Mouse (Mus musculus) hindbrain, embryonic 16.5 days (tissue): ENCODE results near the gene Usp50. TPM values are rescaled to one million over a fixed set of nuclear protein-coding genes. Genes with fewer than 3 reads are reported as not detected.

Source experiments
- ATAC-seq: fragments of 200-750 bp; cut with Nextera tagmentation; 2 replicates; pipeline ENCODE4 v1.8.0; 2017; ENCODE audit warnings: moderate TSS enrichment, moderate library complexity
- H3K27ac ChIP-seq: fragments of 300-500 bp; sonication (generic); 2 replicates; pipeline ENCODE4 v1.5.1; 2014; ENCODE audit warnings: low read depth, mild to moderate bottlenecking, control low read depth, low read length, moderate library complexity
- H3K27me3 ChIP-seq: fragments of 300-500 bp; sonication (generic); replicated peaks from 2 replicates; pipeline ENCODE4 v1.6.1; 2014; ENCODE audit warnings: low read length; ENCODE audit not compliant: control insufficient read depth, insufficient read depth
- H3K36me3 ChIP-seq: fragments of 300-500 bp; sonication (generic); 2 replicates; pipeline ENCODE4 v1.6.1; 2014; ENCODE audit warnings: mild to moderate bottlenecking, low read length, moderate library complexity, mixed read lengths; ENCODE audit not compliant: control insufficient read depth, insufficient read depth
- H3K4me1 ChIP-seq: fragments of 300-500 bp; sonication (generic); 2 replicates; pipeline ENCODE4 v1.6.1; 2014; ENCODE audit warnings: low read depth, low read length; ENCODE audit not compliant: control insufficient read depth, insufficient read depth
- H3K4me2 ChIP-seq: fragments of 300-500 bp; sonication (generic); 2 replicates; pipeline ENCODE4 v1.6.1; 2014; ENCODE audit warnings: mild to moderate bottlenecking, low read length, control low read depth, moderate library complexity
- H3K4me3 ChIP-seq: fragments of 300-500 bp; sonication (generic); 2 replicates; pipeline ENCODE4 v1.5.1; 2014; ENCODE audit warnings: mild to moderate bottlenecking, low read length, control low read depth, moderate library complexity
- H3K9ac ChIP-seq: fragments of 300-500 bp; sonication (generic); 2 replicates; pipeline ENCODE4 v1.6.1; 2014; ENCODE audit warnings: low read depth, mild to moderate bottlenecking, control low read depth, low read length, moderate library complexity
- H3K9me3 ChIP-seq: fragments of 300-500 bp; sonication (generic); 2 replicates; pipeline ENCODE4 v1.6.1; 2014; ENCODE audit warnings: mild to moderate bottlenecking, low read length, moderate library complexity; ENCODE audit not compliant: control insufficient read depth
- WGBS: fragments of 180-500 bp; shearing (Covaris S2); extraction: QIAGEN DNeasy Blood & Tissue Kit; methylation state at CpG from one replicate; pipeline ENCODE4 v1.1.7; 2014; 5-methylcytosine and 5-hydroxymethylcytosine counted together
- polyA plus RNA-seq: library from polyadenylated mRNA; unstranded; fragments of >200 nt; fragmentation: Nextera tagmentation; extraction: Ambion mirVana; gene quantifications from 2 replicates; pipeline ENCODE4 v1.2.1, GENCODE M21; 2015

The Usp50 gene
- polyA plus RNA-seq, 1 experiment from 2014 or later: 1.8 TPM

DNA sequence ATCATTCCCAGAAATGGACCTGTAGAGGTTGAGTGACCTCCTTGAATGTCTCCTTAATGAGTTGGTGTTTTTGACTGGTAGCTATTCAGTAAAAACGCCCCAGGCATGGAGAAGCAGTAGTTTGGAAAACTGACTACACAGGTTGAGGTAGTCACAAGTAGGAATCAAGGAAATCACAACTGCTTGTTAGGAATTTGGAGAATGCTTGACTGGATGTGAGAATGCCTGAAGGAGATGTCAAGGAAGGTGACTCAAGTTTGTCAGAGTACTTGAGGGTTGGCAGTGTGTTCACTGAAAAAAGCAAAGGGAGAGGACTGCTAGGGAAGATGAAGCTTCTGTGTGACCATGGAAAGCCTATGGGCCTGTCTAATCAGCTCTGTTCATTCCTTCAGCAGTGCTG lies 105.9 kb downstream of the Usp50 start:
- H3K27me3 ChIP-seq: no peaks in the 10 kb centered on the region
- no peak overlapping the region for H3K27ac ChIP-seq
- H3K4me1 ChIP-seq: peaks cover 24% of the 10 kb centered on the region
- WGBS: 100% methylated on average over 1 of the region's 1 CpGs
- no peaks in the 10 kb centered on the region for H3K36me3 ChIP-seq
- H3K9ac ChIP-seq: no peak overlapping the region
- H3K9me3 ChIP-seq: no peaks in the 10 kb centered on the region
- H3K4me3 ChIP-seq: no peak overlapping the region
- ATAC-seq: no peak
- H3K4me2 ChIP-seq: no peak overlapping the region

- no peak for ATAC-seq
- Histone ChIP-seq H3K4me3 (peak within 1 kb of the TSS; percentile 87), H3K36me3 (no peaks in the 10 kb centered on the region), H3K9ac (peak within 1 kb of the TSS; percentile 84), H3K27ac (peak within 1 kb of the TSS; percentile 97), H3K9me3 (no peaks in the 10 kb centered on the region), H3K4me1 (peaks cover 30% of the 10 kb centered on the region), H3K4me2 (peak within 1 kb of the TSS; percentile 81), H3K27me3 (no peaks in the 10 kb centered on the region)
- WGBS: 25% methylated on average over 12 of the region's 12 CpGs
Measured at GRCm38 (mm10) chr2:126676122-126676515, 107.2 kb downstream of the Usp50 start, which contains the start of gene Gabpb1. Gene Gabpb1 (minus strand): TSS chr2:126676337.

GRCm38 (mm10) chr2:126675169-126676121 lies 107.8 kb downstream of the Usp50 start:
- peak; percentile 94 for ATAC-seq
- H3K36me3 ChIP-seq: no peaks in the 10 kb centered on the region
- H3K27me3 ChIP-seq: no peaks in the 10 kb centered on the region
- no peaks in the 10 kb centered on the region for H3K9me3 ChIP-seq
- peak overlapping the region; percentile 81 for H3K4me2 ChIP-seq
- H3K27ac ChIP-seq: peak overlapping the region; percentile 97
- peak overlapping the region; percentile 87 for H3K4me3 ChIP-seq
- under 1% methylated on average over 76 of the region's 99 CpGs for WGBS
- H3K9ac ChIP-seq: peak overlapping the region; percentile 84
- peaks cover 30% of the 10 kb centered on the region for H3K4me1 ChIP-seq

DNA sequence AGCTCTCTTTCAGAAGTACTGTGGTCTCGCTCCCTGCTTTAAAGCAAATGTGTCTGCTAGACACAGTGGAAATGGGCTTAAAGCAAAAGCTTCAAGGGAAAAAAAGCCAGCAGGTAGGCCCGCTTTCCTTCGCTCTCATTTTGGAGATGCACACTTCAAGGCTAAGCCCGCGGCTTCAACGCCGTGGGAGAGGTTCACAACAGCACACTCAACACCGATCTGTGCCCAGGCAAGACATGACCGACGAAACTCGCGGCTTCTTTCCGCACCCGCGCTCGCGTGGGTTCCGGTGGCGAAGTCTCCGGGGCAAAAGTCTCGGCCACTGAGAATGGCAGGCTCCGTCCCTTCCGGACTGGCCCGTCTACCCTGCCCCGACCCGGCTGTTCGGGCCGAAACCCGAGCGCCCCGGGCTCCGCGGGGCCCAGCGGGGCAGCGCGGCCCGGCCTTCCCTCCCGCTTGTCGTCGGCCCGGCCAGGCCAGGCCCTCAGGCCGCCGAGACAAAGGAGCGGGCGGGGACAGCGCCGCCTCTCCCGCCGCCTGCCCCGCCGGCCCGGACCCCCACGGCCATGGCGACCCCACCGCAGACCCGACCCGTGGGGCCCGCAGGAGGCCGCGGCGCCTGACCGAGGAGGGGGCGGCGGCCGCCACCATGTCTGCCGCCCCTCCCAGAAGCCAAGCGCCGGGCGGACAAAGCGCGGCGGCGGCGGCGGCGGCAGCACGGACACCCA lies 108.7 kb downstream of the Usp50 start:
- peaks cover 30% of the 10 kb centered on the region for H3K4me1 ChIP-seq
- H3K4me2 ChIP-seq: peak overlapping the region; percentile 81
- WGBS: under 1% methylated on average over 66 of the region's 77 CpGs
- no peaks in the 10 kb centered on the region for H3K9me3 ChIP-seq
- H3K4me3 ChIP-seq: peak overlapping the region; percentile 87
- no peaks in the 10 kb centered on the region for H3K36me3 ChIP-seq
- peak overlapping the region; percentile 84 for H3K9ac ChIP-seq
- ATAC-seq: peak; percentile 74
- H3K27me3 ChIP-seq: no peaks in the 10 kb centered on the region
- peak overlapping the region; percentile 97 for H3K27ac ChIP-seq

GRCm38 (mm10) chr2:126673317-126674242 lies 109.7 kb downstream of the Usp50 start:
- Histone ChIP-seq H3K4me2 (peak overlapping the region; percentile 81), H3K36me3 (no peaks in the 10 kb centered on the region), H3K27ac (no peak overlapping the region), H3K9me3 (no peaks in the 10 kb centered on the region), H3K27me3 (no peaks in the 10 kb centered on the region), H3K9ac (peak overlapping the region; percentile 84), H3K4me3 (peak overlapping the region; percentile 87), H3K4me1 (peaks cover 30% of the 10 kb centered on the region)
- ATAC-seq: no peak
- 68% methylated on average over 13 of the region's 13 CpGs for WGBS

DNA sequence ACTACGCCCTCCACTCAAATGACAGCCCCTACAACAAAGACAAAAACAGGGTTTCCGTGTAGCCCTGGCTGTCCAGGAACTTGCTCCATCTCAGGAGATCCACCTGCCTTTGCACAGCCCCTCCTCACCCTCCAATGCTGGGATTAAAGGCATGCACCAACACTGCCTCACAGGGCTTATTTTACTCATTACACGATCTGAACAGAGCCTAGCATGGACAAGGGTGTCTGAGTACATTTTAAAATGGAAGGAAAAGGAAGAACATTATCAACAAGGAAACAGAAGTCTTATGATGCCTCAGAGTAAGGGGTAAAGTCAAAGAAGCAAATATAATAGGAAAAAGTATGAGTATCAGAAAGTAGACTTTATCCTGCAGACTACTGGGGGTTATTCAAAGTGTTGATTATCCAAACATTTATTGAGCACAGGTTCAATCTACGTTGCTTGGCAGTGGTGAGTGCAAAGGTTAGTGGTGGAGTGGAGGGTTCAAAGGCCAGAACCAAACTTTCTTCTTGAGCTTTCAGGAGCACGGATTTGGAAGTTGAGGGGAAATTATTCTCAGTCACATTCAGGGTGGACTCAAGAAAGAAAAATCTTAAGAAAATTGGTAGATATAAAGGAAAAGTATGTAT lies 114.5 kb downstream of the Usp50 start:
- no peak overlapping the region for H3K9ac ChIP-seq
- H3K4me2 ChIP-seq: no peak overlapping the region
- H3K4me1 ChIP-seq: peaks cover 19% of the 10 kb centered on the region
- H3K36me3 ChIP-seq: no peaks in the 10 kb centered on the region
- no peak overlapping the region for H3K4me3 ChIP-seq
- WGBS: 94% methylated on average over 5 of the region's 5 CpGs
- H3K27ac ChIP-seq: no peak overlapping the region
- H3K27me3 ChIP-seq: no peaks in the 10 kb centered on the region
- ATAC-seq: no peak
- H3K9me3 ChIP-seq: no peaks in the 10 kb centered on the region

DNA sequence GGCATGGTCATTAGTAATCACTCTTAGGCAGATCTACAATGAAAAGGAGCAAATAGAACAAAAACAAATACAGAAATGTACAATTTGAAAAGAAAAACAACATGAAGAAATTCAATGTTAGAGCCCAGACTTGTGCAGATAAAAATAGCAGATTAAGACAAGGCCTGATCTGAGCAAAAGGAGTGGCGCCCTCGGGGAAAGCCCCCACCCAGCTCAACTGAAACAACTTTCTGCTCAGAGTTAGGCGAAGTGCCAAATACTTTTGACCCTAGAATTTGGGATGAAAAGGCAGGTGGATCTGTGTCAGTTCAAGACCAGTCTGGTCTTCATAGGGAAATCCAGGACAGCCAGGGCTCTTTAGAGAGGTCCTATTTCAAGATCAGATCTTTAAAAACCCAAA lies 117.3 kb downstream of the Usp50 start:
- 90% methylated on average over 3 of the region's 3 CpGs for WGBS
- H3K27me3 ChIP-seq: no peaks in the 10 kb centered on the region
- no peaks in the 10 kb centered on the region for H3K36me3 ChIP-seq
- H3K4me2 ChIP-seq: no peak overlapping the region
- H3K4me1 ChIP-seq: no peaks in the 10 kb centered on the region
- ATAC-seq: no peak
- H3K9ac ChIP-seq: no peak overlapping the region
- no peak overlapping the region for H3K27ac ChIP-seq
- H3K4me3 ChIP-seq: no peak overlapping the region
- no peaks in the 10 kb centered on the region for H3K9me3 ChIP-seq

- Histone ChIP-seq H3K4me2 (no peak overlapping the region), H3K27ac (no peak overlapping the region), H3K4me1 (no peaks in the 10 kb centered on the region), H3K27me3 (no peaks in the 10 kb centered on the region), H3K4me3 (no peak overlapping the region), H3K36me3 (no peaks in the 10 kb centered on the region), H3K9ac (no peak overlapping the region), H3K9me3 (no peaks in the 10 kb centered on the region)
- 56% methylated on average over 4 of the region's 4 CpGs for WGBS
- ATAC-seq: no peak
Measured at GRCm38 (mm10) chr2:126663481-126663880, 119.8 kb downstream of the Usp50 start.
